Mouse (Mus musculus): ENCODE data around the gene Gdf3.
A peak's percentile ranks its signal among the peaks of the same experiment; 100 is the strongest.
"Not testable (repeated sequence)": the region's sequence is repeated elsewhere in the genome, so short reads cannot be mapped to it uniquely, and the experiment has no call there.

Gene Gdf3

GRCm38 (mm10) chr6:122605483-122605882 lies 4.4 kb downstream of the Gdf3 start:
- no peak for DNase-seq (ENCODE audit: low spot score in 2 of 2)

DNA sequence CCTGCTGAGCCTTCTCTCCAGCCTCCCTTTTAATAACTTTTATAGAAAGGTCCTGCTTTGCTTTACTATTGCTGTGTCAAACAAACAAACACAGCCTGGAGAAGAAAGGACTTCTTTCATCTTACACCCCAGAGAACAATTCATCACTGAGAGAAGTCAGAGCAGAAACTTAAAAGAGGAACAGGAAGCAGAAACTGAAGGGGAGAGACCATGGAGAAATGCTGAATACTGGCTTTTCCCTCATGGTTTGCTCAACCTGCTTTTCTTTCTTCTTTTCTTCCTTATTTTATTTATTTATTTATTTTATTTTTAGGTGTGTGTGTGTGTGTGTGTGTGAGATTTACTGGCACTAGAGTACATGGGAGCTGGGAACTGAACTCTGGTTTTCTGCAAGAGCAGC lies 5.6 kb downstream of the Gdf3 start:
- DNase-seq (ENCODE audit: low spot score in 2 of 2): no peak

GRCm38 (mm10) chr6:122602992-122603322 lies 6.9 kb downstream of the Gdf3 start:
- no peak for DNase-seq (ENCODE audit: low spot score in 2 of 2)

- peak; percentile 80 to 88 for DNase-seq (ENCODE audit: low spot score in 2 of 2)
These were observed 7.5 kb downstream of the Gdf3 start, which contains the start of gene Apobec1 for GRCm38 (mm10) chr6:122602242-122602991. Apobec1 (minus strand) TSS chr6:122602444.

- no peak for DNase-seq (ENCODE audit: low spot score in 2 of 2)
These were observed 8.3 kb downstream of the Gdf3 start for GRCm38 (mm10) chr6:122601615-122602014.

- DNase-seq (ENCODE audit: low spot score in 2 of 2): no peak
These were observed 8.9 kb downstream of the Gdf3 start for GRCm38 (mm10) chr6:122601031-122601430.

DNA sequence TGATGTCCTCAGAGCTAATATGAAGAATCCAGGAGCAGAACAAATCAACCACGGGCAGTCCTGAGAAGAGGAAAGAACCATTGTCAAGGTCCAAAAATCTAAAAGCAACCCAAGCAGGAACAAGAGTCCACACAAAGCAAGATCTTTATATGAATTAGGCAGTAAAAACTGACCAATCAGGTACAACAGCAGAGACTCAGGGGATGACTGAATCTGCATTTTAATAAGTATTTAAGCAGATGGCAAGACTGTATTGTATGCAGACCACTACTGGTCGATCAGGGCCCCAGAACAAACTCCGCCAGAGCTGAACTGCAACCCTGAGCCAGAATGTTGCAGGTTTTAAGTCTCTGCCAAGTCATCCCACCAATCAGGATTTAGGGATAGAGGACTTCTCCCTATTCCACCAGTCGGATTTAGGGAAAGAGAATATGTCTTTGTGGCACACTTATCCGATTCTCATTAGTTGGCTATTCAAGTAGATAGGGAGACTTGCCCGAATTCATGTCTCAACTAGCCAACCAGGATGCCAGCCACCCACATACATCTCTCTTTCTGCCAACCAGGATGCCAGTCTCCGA lies 9.7 kb downstream of the Gdf3 start:
- DNase-seq (ENCODE audit: low spot score in 2 of 2): no peak

GRCm38 (mm10) chr6:122599054-122599737 lies 10.7 kb downstream of the Gdf3 start:
- no peak for DNase-seq (ENCODE audit: low spot score in 2 of 2)

DNA sequence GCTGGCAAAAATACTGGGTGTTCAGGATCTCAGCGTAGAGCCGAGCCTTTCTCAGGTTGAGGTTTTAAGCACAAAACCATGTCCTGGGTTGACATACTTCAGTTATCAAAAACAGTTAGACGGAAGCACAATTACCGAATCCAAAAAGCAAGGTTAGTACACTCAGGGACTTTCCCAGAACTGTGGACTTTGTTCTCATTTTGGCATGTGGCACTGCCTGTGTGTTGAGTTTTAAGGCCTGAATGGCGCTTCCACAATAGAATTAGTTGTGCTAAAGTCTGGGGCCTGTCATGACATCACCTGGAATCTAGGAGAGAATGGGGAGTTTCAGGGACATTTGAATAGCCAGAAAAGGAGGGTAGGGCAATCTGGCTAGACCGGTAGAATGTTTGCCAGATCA lies 11.5 kb downstream of the Gdf3 start:
- no peak for DNase-seq (ENCODE audit: low spot score in 2 of 2)

- no peak for DNase-seq (ENCODE audit: low spot score in 2 of 2)
These were observed 11.9 kb downstream of the Gdf3 start for GRCm38 (mm10) chr6:122598014-122598413.

DNA sequence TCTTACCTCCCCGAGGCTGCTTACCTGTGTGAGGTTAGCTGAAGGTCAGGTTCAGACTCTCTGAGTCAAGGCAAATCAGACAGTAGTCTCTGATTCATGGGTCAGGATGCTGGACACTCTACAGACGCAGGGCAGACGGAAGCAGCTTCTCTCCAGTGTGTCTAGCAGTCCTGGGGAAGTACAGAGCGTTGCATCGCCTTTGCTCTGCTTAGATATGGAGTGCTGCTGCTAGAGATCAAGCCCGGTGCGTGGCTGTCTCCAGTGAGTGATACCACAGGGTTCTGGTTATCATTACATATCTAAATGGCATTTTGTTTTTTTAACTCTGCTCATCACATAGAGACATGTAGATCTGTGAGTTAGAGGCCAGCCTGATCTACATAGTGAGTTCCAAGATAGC lies 13.3 kb downstream of the Gdf3 start:
- peak in 1 of 2 experiments; percentile 47 for DNase-seq (ENCODE audit: low spot score in 2 of 2)

- DNase-seq (ENCODE audit: low spot score in 2 of 2): peak in 1 of 2 experiments; percentile 32
These were observed 14.2 kb downstream of the Gdf3 start for GRCm38 (mm10) chr6:122595637-122596036.

DNA sequence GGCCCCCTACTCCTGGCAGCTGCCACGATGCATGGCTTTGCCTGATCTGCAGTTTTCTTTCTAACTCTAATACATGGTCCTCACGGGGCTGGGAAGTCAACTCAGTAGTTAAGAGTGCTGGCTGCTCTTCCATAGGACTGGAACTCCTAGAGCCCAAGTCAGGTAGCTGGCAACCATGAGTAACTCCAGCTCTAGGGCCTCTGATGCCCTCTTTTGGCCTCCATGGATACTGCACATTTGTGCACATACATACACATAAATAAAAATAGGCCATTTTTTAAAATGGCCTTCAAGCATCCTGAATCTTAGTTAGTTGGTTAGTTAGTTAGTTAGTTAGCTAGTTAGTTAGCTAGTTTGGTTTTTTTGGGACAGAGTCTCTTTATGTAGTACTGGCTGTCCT lies 17.0 kb downstream of the Gdf3 start:
- no peak for DNase-seq (ENCODE audit: low spot score in 2 of 2)

- no peak for DNase-seq (ENCODE audit: low spot score in 2 of 2)
These were observed 18.7 kb downstream of the Gdf3 start for GRCm38 (mm10) chr6:122591027-122591758.

- DNase-seq (ENCODE audit: low spot score in 2 of 2): no peak
These were observed 30.8 kb downstream of the Gdf3 start for GRCm38 (mm10) chr6:122579086-122579485.

GRCm38 (mm10) chr6:122577030-122577429 lies 32.9 kb downstream of the Gdf3 start:
- no peak for DNase-seq (ENCODE audit: low spot score in 2 of 2)

DNA sequence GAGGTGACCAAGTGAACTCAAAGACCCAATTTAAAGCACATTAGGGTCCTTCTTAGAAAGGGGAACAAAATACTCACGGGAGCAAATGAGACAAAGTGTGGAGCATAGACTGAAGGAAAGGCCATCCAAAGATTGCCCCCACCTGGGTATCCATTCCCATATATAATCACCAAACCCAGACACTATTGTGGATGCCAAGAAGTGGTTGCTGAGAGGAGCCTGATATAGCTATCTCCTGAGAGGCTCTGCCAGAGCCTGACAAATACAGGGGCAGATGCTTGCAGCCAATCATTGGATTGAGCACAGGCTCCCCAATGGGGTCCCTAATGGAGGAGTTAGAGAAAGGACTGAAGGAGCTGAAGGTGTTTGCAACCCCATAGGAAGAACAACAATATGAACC lies 34.9 kb downstream of the Gdf3 start:
- not testable (repeated sequence) for DNase-seq (ENCODE audit: low spot score in 2 of 2)

DNA sequence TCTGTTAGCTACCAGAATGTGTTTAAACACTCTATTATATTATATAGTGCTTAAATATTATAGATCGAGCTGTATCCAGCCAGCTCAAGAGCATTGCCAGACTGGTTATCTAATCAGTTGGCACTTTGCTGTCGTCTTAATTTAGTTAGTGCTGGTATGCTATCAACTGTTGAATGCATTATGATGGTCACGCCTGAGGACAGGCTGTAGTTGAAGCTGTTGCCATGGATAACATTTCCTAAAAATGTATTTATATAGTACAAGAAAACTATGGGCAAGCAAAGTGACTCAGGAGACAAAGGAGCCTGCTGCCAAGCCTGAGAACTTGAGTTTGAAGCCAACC lies 38.3 kb downstream of the Gdf3 start:
- no peak for DNase-seq (ENCODE audit: low spot score in 2 of 2)

- DNase-seq (ENCODE audit: low spot score in 2 of 2): peak in 1 of 2 experiments; percentile 22
These were observed 38.9 kb downstream of the Gdf3 start for GRCm38 (mm10) chr6:122570695-122571616.

DNA sequence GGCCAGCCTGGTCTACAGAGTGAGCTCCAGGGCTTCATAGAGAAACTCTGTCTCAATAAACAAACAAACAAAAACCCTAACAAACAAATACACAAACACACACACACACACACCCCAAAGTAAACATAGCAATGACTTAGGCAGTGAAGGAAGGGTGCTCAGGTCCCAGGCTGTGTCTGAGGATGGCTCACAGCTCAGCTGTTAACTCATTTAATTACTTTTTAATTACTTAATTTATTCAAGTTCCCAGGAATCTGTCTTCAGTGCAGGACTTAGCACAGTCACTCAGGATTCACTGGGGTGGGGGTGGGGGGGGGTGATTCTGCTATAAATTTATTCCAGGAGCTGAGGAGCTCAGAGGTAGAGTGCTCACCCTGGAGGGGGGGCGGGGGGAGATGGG lies 40.1 kb downstream of the Gdf3 start:
- no peak for DNase-seq (ENCODE audit: low spot score in 2 of 2)

- DNase-seq (ENCODE audit: low spot score in 2 of 2): no peak
These were observed 40.8 kb downstream of the Gdf3 start for GRCm38 (mm10) chr6:122569113-122569512.
